Mouse (Mus musculus) embryonic fibroblast, embryonic 13.5 days (primary cell): ENCODE results near the gene Cenpa. TPM values are rescaled to one million over a fixed set of nuclear protein-coding genes. Genes with fewer than 3 reads are reported as not detected.

Experiments used
- H3K27ac ChIP-seq: 2 replicates; pipeline ENCODE4 v1.5.1; 2012; ENCODE audit warnings: low read length, control low read depth, inconsistent platforms; ENCODE audit not compliant: insufficient read depth
- H3K4me1 ChIP-seq: 2 replicates; pipeline ENCODE4 v1.6.1; 2011; ENCODE audit warnings: low read length; ENCODE audit not compliant: control insufficient read depth, insufficient read depth
- H3K4me3 ChIP-seq: 2 replicates; pipeline ENCODE4 v1.5.1; 2011; ENCODE audit warnings: mild to moderate bottlenecking, control low read depth, low read length; ENCODE audit not compliant: insufficient read depth
- CTCF ChIP-seq: IDR thresholded peaks from 2 replicates; pipeline ENCODE4 v1.5.1; 2011; ENCODE audit warnings: mild to moderate bottlenecking, control low read depth, low read length, moderate library complexity, borderline replicate concordance; ENCODE audit not compliant: insufficient read depth
- POLR2A ChIP-seq: IDR thresholded peaks from 2 replicates; pipeline ENCODE4 v1.6.1; 2011; ENCODE audit warnings: low read depth, mild to moderate bottlenecking, control low read depth, low read length, moderate library complexity
- polyA plus RNA-seq: library from polyadenylated mRNA; stranded (reverse); fragments of >200 nt; gene quantifications from 2 replicates; pipeline ENCODE4 v1.2.4, GENCODE M21; 2011; ENCODE audit warnings: low read depth; ENCODE audit not compliant: missing spikeins, insufficient read length

The Cenpa gene
- polyA plus RNA-seq, 1 experiment = 59.8 TPM

- TF ChIP-seq POLR2A (no peak), CTCF (no peak)
- no peaks in the 10 kb centered on the region for H3K4me1 ChIP-seq
- H3K4me3 ChIP-seq = no peak overlapping the region
- H3K27ac ChIP-seq = no peak overlapping the region
Observed at GRCm38 (mm10) chr5:30659042-30659441, 7.5 kb upstream of the Cenpa start.

GRCm38 (mm10) chr5:30660278-30660677 is 6.3 kb upstream of the Cenpa start:
- no peak overlapping the region for H3K27ac ChIP-seq
- no peaks in the 10 kb centered on the region for H3K4me1 ChIP-seq
- no peak overlapping the region for H3K4me3 ChIP-seq
- TF ChIP-seq CTCF (no peak), POLR2A (no peak)

- Histone ChIP-seq H3K27ac (no peak overlapping the region), H3K4me1 (no peaks in the 10 kb centered on the region), H3K4me3 (no peak overlapping the region)
- TF ChIP-seq POLR2A (no peak), CTCF (no peak)
Observed at GRCm38 (mm10) chr5:30660813-30661212, 5.8 kb upstream of the Cenpa start.

DNA sequence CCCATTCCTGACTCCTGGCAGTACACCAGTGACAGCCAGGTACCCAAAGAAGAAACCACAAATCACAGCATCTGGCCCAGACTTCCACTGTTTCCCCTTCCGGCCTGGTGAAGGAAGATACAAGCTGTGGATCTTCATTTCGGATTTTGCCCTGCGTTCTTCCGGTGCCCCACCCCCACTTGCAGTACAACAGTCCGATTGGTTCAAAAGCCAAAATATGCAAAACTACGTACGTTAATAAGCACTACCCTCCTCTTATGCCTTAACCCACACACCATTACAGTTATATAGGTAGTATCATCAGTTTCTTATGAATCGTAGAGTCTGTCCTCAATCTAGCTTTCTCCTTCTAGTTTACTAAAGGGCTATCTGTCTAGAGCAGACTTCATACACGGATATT is 1.2 kb upstream of the Cenpa start:
- Histone ChIP-seq H3K27ac (no peak overlapping the region), H3K4me3 (no peak overlapping the region), H3K4me1 (no peaks in the 10 kb centered on the region)
- TF ChIP-seq CTCF (no peak), POLR2A (no peak)

DNA sequence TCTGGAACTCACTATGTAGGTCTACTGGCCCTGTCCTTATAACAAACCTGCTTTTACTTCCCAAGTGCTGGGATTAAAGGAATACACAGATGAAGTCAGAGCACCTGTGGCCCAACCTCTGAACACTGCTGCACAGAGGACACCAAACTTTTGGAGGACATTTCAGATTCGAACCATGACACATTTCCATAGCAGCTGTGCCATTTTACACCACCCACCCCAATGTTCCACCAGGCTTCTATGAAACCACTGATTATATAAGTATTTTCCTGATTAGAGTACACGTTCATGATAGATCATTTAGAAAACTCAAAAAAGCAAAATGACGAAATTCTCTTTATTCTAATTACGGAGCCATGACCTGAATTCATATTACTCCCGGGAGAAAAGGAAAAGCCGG is 609 bp upstream of the Cenpa start:
- no peak for TF ChIP-seq CTCF
- TF ChIP-seq POLR2A = no peak
- Histone ChIP-seq H3K4me3 (peak overlapping the region; percentile 45; the same call in 1 of the 2 replicates), H3K27ac (peak overlapping the region; percentile 81), H3K4me1 (no peaks in the 10 kb centered on the region)

DNA sequence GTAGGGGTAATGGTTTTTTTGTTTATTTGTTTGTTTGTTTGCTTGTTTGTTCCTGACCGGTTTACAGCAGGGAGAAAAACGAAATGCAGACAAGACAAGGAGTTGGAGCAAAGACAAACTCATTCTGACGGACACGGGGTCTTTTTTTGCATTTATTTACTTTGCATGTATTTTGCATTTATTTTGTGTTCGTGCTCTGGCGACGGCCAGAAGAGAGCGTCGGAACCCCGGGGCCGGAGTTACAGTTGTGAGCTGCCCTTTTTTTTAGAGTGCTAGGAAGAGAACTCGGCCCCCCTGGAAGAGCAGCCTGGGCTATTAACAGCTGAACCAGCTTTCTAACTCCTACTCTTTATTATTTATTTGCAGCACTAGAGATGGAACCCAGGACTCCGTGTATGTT is 638 bp downstream of the Cenpa start:
- H3K4me3 ChIP-seq = peak overlapping the region; percentile 81
- no peak overlapping the region for H3K27ac ChIP-seq
- TF ChIP-seq POLR2A (no peak), CTCF (no peak)
- H3K4me1 ChIP-seq = no peaks in the 10 kb centered on the region

GRCm38 (mm10) chr5:30667686-30668085 is 1.1 kb downstream of the Cenpa start:
- Histone ChIP-seq H3K4me1 (no peaks in the 10 kb centered on the region), H3K27ac (no peak overlapping the region), H3K4me3 (peak overlapping the region; percentile 81)
- TF ChIP-seq CTCF (no peak), POLR2A (no peak)

DNA sequence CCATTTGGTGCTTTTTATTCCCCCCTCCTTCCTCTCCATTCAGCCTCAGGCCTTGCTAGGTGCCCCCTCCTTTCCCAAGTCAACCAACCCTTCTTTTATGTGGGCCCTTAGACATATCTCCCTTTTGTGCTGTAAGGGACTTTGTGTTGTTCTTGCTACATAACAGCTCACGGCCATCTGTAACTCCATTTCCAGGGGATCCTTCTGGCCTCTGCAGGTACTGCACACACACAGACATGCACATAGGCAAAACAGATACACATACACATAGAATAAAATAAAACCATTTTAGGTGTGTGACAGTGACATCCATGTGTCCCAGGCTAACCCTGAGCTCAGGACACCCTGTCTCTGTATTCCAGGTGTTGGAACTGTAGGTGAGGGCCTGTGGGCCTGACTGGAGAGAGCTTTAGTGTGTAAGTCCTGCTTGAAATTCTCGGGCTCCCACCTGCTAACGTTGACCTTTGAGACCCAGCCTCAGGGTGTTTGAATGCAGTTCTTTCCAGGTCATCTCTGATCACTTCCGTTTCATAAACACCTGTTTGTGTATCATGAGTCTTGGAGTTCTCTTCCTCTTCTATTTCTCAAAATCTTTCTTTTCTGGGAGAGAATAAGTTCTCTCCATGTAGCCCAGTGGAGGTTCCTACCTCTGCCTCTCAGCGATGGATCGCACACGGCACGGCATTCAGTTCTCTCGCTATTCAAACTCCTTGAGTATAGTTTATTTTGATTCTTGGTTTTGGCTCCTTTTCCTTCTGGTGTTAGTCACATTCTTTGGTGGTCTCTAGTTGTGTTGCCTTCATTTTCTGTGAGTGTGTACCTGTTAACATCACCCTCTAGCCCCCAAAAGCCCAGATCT is 2.3 kb downstream of the Cenpa start:
- H3K27ac ChIP-seq = no peak overlapping the region
- no peak overlapping the region for H3K4me3 ChIP-seq
- no peaks in the 10 kb centered on the region for H3K4me1 ChIP-seq
- TF ChIP-seq POLR2A (no peak), CTCF (no peak)

GRCm38 (mm10) chr5:30669496-30669830 is 2.9 kb downstream of the Cenpa start:
- TF ChIP-seq CTCF (no peak), POLR2A (no peak)
- Histone ChIP-seq H3K4me3 (no peak overlapping the region), H3K4me1 (no peaks in the 10 kb centered on the region), H3K27ac (no peak overlapping the region)

DNA sequence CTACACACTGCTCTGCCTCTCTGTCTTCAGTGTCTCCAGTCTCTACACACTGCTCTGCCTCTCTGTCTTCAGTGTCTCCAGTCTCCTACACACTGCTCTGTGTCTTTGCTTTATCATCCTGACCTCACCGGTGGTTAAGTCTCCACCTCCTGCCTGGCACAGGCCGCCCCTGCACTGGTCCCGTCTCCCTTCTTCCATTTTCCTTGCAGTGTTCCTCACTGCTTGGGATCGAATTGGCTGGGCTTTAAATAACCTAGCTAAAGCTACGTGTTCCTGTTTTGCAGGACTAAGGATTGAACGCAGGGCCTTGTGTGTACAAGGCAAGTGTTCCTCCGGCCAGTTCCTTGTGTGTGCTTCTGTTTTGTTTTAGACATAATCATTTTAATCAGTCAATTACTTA is 3.5 kb downstream of the Cenpa start:
- Histone ChIP-seq H3K4me1 (no peaks in the 10 kb centered on the region), H3K27ac (no peak overlapping the region), H3K4me3 (no peak overlapping the region)
- TF ChIP-seq POLR2A (no peak), CTCF (no peak)
